Mouse (Mus musculus) retina, postnatal 7 days (tissue): ENCODE results near the gene Ccdc3.

Experiments used
- DNase-seq: peaks from one replicate; pipeline ENCODE4 v3.0.0-alpha.2; 2012; ENCODE audit warnings: low read depth, low spot score

Ccdc3 gene

DNA sequence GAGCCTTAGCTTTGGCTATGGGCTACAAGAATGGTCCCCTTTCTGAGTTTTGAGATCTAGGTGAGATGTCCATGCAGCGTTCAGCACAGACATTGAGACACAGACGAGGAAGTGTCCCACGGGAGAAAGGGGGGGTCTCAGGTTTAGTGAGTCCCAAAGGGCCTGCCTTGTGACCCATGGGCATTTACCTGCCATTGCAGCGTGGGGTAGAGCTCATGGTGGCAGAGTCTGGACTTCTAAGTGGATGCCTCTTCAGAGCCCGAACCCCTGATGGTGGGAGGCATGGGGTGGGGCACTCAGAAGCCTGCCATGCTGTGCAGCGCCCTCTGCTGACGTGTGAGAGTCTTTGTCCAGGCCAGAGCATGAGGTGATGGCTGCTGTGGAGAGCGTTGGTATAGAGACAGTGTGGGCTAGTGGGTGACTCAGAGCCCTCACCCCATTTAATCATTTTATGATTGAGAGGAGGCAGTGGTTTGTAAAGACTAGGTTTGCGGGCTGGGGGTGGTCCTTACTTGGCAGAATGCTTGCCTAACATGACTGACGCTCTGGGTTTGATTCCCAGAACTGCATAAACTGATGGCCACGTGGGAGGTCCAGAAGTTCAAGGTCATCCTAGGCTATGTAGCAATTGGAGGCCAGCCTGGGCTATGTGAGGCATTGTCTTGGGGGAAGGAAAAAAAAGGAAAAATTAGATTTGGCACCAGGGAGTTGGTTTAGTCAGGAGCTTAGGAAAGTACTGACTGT is 23.6 kb downstream of the Ccdc3 start:
- no peak for DNase-seq

DNA sequence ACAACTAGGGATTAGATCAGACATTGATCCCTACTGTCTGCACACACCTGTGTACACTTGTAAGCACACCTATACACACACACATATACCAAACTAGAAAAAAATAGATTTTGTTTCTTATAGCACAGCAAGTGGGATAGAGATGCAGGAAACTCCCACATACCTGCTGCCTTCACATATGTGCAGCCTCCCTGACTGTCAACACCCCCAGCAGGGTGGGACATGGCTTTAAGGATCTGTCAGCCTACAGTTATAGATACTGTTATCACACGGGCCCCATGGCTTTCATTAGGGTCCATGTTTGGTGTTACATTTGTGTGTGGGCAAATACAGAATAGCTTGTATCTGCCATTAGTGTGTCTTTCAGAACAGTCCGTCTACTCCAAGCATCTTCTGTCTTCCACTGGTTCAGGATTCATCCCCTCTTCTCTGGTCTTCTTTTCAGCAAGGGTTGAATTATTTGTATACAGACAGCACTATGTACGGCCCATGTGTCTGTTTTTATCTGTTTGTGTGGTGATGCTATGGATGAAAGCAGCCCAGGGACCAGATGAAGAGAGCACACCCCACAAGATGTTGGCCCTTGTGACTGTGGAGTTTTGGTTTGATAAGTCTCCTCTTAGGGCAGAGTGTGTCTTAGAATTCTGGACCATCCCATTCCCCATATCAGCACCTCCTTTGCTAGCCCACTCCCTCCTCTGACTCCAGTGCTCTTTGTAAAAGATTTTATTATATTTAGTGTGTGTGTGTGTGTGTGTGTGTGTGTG is 24.5 kb downstream of the Ccdc3 start:
- no peak for DNase-seq

DNA sequence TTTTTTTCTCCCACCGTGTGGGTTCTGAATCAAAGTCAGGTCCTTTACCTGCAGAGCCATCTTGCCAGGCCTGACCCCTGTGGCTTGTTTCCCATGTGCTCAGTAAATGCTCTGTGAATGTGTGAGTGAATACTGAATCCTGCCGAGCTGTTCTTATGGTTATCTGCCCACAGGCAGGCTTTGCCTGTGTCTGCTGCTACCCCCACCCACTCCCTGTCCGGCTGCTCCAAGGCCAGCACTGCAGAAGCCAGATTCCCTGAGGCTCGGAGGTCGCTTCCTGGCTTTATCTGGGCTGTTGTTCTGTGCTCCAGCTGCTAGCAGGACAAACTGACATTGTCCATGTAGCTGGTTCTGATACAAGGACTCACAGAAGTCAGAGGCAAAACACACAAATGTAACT is 25.2 kb downstream of the Ccdc3 start:
- no peak for DNase-seq

DNA sequence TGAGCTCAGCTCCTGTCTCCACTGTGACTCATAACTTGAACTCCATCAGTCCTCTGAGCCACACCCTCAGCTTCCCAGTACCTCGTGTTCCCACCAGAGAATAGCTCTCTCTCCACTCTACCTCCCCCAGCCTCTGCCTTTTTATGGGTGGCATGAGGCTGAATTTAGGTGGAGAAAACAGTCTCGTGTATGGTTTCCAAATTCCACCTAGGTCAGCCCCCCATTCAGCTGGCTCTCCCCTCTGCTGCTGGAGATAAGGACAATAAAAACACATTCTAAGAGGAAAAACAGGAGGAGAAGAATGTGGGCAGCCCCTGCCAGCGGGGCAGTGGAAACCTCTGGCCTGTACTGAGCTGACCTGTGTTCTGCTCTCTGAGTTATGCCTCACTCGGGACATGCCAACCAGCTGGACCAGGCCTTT is 28.4 kb downstream of the Ccdc3 start:
- DNase-seq, result no peak

DNA sequence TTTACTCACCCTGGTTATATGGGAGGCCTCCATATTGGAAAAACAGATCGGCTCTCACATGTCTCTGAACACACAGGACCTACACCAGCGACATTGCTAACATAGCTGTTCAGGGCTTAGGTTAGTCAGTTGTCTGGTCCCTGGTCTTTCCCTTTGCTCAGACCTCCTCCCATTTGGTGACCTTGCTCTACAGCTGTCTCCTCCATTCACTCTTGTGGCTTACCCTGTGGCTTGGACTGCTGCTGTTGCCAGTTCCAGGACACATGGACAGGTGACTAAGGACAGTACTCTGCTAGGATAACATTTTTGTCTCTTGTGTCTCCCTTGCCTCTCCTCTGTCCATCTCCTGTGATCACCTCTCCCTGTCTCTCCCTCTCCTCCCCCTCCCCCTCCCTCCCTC is 29.2 kb downstream of the Ccdc3 start:
- DNase-seq, result no peak

DNA sequence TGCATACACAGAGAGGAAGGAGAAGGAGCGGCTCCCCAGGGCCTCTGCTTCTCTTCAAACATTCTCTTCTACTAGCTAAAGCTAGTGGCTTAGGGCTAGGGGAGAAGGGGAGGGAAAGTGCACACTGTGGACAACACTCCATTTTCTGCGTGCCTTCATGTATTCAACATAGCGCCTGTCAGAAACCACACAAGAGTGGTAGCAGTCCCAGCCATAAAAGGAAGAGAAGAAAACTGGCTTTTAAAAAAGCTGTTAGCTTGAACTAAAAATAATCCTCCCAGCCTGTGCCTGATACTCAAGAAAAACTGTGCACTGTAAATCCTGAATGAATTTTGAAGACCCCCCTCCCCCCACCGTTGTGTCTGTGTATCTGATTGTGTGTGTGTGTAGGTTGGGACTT is 33.2 kb downstream of the Ccdc3 start:
- DNase-seq, result no peak

DNA sequence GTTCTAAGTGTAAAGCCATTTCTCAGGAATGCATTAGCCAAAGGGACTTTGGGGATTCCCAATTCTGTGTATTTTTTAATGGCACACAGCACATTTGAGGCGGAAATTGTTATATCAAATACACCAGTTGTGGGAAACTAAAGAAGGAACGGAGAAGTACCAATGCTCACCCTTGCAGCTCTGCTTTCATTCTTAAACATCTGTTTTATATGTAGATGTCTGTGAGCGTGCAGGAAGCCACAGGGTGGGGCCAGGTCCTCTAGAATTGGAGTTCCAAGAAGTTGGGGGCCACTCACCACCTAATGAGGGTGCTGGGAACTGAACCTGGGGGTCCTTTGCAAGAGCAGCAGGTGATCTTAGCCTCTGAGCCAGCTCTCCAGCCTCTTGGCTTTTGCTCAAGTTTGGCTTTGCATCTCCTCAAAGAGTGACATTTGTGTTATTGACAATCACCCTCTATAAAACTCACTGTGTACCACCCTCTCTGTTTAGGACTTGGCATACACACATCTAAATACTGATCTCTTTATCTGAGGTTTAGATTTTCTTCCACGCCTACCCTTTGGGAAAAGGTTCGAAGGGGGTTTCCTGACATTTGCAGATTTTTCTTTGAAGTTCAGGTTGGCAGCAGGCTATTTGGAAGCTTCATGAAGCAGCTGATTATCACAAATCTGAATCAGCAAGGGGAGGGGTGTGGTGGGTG is 33.9 kb downstream of the Ccdc3 start:
- DNase-seq, result no peak

DNA sequence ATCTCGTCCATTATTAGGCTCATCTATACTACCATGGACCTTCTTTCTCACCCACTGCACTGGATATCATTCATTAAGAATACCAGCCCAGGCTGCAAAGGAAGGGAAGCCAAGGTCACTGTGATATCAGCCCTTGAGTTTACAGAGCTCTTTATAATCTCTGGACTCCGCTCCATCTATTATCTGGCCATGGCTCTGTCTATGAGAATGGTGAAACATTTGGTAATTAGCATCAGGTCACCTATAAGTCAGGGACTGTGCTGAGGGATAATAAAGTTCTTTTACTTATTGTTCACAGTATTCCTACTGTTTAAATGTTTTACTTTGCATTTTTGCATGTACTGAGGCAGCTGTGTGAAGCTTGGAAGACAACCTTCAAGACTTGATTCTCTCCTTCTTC is 35.2 kb downstream of the Ccdc3 start:
- DNase-seq, result no peak

DNA sequence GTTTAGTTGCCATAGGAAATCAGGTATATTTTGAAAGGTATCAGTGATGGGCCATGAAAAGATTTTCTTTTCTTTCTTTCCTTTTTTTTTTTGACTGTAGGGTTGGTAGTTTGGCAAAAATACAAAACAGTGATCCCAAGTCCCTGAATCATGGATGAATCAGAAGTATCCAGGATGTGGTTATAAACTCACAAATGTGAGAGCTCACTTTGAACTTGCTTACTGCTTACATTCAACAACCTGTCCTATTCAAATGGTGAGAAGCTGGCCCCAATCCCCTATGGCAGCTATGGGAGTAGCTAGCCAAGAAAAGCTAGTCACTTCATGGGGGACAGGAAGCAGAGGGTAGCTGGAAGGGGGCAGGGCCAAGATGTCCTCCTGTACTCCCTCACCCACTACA is 37.1 kb downstream of the Ccdc3 start:
- no peak for DNase-seq

DNA sequence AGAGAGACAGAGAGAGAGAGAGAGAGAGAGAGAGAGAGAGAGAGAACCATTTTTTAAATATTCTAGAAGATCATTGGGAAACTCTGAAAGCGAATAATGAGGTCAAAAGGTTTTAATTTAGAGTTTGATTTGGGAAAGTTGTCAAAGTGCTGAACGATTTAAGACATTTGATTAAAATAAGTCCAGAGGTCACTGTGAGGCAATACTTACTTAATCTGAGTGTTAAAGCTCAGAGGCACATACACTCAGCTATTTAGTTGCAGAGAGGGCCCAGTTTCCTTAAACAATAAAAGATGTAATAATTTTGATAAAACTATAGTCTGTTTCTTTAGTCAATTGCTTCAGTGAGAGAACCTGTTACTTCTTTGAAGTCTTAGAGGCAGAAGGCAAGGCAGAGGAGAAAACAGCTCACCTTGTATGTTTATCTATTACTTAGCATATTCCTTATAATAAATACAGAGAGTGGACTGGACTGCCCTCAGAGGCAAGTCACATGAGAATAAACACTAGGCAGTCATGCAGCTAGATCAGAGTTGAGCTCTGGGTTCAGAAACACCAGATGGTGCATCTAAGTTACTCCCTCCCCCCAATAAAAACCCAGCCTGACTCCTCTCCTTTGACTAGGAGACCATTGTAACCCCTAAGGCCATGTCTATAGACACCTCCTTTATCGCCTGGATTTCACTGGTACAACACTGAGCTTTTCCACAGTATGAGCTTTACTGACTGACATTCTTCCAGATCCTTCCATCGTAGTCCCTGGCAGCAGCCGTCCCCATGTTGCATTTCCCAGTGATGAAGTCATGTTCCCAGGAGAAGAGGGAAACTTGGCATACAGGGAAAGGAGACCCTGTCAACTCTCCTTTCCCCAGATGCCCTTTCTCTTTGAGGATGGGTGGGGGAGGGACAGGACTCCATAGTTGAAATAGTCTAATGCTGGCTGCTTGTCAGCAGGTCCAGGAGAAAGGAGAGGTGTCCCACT is 44.2 kb downstream of the Ccdc3 start:
- DNase-seq, result no peak

DNA sequence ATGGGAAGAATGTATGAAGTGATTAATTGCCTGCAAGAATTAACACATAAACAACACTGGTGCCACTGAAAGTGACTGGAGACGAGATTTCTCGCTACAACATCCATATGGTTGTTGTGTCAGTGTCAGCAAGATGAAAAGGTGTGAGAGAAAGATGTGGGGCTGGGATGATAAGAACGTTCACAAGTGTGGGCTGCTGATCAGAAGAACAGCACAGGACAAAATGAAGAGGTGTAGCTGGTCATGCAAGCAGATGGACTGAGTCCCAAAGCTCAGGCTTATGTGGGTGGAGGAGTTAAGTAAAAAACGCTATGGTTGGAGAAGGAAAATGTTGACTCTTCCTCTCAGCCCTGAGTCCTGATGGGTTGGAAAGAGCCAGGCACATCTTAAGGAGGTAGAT is 46.6 kb downstream of the Ccdc3 start:
- DNase-seq, result no peak

DNA sequence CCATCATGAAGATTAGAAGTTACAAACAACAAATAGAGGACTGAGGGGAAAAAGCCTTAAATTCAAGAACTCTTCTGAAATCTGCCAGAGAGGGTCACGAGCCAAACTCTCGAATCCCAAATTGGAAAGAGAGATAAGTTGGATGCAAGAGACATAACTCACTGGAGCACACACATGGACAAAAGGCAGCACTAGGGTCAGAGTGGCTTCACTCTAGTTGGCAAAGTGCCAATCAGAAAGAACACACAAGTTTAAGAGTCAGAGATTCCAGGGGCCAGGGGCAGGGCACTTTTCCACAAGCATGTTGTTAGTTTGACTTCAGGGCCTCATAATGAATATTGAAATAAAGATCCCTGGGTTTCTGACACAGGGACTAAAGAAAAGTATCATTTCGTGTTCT is 48.1 kb downstream of the Ccdc3 start:
- no peak for DNase-seq

DNA sequence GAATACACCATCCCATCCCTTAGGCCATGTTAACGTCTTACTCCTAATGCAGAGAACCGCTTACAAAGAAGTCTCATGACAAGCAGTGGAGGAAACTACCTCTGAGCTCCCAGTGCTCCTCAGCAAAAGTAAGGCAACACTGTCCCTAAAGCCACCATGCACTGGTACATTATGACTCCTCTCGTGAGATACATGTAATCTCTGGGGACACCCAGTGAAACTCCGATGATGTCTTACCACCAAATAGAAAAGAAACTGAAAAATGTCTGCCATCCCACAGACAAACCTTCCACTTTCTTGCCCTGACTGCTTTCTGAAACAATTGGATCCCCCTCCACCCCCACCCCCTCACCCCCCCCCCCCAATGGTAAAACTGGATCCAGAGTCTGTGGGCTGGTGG is 54.6 kb downstream of the Ccdc3 start:
- no peak for DNase-seq

DNA sequence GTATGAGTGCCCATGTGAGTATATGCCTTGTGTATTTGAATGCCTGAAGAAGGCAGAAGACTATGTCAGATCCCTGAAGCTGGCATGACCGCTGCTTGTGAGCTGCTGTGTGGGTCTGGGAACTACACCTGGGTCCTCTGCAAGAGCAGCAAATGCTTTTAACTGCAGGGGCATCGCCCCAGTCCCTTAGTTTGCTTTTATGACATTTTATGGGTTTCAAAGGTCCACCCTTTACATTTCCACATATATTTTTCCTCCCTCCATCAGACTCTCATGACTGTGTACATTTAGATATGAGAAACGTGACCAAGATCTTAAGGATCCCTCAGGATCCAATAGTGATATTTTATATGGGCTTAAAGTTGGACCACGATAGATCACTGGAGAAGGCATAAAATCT is 55.5 kb downstream of the Ccdc3 start:
- no peak for DNase-seq

DNA sequence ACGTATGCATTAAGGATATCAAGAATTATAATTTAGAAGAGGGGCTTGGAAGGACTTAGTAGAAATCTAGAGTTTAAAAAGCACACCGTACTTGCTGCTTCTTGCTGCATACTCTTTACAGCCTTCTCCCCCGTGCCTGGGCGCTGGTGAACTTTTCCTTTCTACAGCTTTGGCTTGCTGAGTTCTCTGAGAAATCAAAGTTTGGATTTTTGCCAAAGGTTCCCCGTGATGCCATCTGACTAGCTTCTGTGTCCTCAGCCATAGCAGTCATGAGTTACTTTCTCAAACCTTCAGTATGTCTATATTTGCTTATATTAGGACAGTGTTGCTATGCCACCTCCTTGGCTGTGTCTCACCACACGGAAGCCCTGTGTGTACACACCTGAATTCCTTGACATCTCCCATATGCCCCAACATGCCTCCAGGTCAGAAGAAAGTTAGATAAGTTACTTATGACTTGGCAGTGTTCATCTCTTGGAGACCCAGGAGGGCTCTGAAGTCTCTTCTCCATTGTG is 57.2 kb downstream of the Ccdc3 start:
- no peak for DNase-seq

DNA sequence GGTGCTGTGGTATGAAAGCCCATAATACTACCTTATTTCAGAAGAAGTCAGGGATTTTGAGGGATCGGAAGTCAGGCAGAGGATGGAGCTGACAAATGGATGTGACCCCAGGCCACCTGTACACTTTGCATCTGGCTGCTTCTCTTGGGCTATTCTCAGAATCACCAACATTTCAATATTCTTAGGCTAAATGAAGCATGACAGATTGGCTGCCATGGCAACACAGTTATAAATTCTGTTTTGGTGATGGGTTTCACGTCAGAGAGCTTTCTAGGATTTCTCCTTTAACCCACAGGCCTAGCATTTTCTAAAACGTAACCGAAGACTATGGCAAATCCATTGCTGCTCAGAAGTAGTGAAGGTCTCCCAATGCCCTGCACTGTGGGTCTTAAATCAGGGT is 59.9 kb downstream of the Ccdc3 start:
- DNase-seq, result no peak

DNA sequence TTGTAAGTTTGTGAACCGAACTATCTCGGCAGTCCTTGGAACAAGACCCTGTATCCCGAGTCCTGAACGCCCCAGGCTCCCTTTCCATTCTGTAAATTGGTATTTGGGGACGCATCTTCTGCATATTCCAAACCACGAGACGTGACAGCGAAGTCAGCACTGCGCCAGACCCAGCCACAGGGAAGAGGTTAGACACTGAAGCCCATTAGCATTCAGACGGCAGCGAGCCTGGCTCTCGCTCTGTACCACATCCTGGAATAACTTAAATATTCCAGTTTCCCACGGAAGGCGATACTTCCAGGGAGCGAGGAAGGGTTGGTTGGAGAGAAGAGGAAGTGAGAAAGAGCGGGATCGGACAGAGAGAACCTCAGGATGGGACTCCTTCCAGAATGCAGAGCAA is 61.7 kb downstream of the Ccdc3 start:
- DNase-seq, result no peak

DNA sequence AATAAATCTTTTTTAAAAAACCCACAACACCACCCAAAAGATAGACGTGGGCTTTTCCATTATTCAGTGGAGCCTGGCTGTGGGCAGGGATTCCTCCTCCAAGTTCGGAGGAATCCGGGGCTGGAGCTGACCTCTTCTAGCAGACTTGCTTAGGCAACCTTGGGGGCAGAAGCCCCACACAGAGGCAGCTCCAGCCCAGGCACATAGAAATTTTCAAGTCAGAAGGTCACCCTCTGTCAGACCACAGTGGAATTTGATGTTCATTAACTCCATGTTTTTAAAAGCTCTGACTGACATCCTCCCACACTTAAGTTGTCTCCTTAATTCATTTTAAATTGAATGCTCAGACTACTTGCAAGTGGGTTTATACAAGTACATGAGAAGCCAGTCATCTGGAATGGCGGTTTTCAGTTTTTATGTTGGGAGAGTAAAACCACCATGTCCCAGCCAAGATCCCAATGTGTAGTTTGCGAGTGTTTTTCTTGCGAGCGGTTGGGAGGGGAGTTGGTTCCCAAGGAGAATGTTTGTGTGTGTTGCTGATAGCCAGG is 63.3 kb downstream of the Ccdc3 start:
- no peak for DNase-seq

DNA sequence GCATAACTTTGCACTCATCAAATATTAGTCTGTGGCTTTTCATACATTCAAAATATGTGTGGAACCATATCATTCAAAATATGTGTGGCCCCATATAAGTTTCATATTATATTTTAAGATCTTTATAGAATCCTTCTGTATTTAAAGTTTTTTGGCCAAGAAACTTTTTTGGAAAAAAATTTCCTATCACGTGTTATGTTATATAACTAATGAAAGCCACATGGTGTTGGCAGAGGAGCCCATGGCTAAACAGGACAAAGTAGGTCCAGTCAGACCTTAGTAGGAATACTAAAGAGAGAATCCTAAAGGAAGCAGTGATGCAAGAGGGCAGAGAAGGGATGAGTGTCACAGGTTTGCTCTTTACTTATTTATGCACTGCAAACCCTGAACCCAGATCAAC is 65.6 kb downstream of the Ccdc3 start:
- no peak for DNase-seq

DNA sequence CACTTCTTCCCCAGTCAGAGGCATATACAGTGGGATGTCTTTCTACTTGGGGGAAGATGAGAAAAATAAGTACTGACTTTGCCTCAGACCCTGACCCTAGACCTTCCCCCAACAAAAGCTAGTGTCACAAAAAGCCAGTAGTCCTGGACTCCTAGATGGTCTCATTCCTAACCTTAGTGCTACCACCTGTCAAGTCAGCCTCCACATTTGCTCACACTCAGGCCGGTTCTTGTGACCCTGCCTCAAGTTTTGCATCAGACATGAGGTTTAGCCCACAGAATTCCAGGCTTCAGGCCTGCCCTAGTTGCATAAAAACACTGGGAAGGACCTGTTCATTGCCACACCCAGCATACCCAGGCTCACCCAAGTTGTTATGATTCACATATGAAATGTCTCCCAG is 67.4 kb downstream of the Ccdc3 start:
- no peak for DNase-seq

DNA sequence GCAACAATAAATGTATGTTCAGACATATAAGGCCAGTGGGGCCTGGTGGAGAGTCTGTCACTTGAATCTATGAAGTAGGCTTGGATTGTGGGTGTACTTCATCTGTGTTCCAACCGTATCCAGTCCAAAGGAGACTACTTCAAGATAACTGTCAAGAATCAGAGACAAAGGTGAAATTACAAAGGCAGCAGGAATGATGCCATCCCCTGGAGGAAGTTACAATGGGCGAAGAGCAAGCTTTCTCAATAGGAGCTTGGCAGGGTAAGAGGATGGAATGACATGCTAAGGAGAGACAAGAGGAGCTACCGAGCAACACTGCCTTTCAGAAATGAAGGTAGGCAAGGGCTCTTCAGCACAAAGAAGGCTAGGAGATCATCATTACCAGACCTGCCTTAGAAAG is 69.1 kb downstream of the Ccdc3 start:
- DNase-seq, result no peak
